Mouse (Mus musculus) frontal cortex, postnatal 10 days (tissue): Measurements from ENCODE around the gene Tesk2.
"Not testable (repeated sequence)": the region's sequence is repeated elsewhere in the genome, so short reads cannot be mapped to it uniquely, and the experiment has no call there.

Experiments used
- DNase-seq, 2 experiments: peaks; one replicate each; pipeline ENCODE4 v3.0.0; 2022; ENCODE audit warnings: low spot score in 2 of 2, mixed read lengths in 1 of 2

Gene Tesk2

DNA sequence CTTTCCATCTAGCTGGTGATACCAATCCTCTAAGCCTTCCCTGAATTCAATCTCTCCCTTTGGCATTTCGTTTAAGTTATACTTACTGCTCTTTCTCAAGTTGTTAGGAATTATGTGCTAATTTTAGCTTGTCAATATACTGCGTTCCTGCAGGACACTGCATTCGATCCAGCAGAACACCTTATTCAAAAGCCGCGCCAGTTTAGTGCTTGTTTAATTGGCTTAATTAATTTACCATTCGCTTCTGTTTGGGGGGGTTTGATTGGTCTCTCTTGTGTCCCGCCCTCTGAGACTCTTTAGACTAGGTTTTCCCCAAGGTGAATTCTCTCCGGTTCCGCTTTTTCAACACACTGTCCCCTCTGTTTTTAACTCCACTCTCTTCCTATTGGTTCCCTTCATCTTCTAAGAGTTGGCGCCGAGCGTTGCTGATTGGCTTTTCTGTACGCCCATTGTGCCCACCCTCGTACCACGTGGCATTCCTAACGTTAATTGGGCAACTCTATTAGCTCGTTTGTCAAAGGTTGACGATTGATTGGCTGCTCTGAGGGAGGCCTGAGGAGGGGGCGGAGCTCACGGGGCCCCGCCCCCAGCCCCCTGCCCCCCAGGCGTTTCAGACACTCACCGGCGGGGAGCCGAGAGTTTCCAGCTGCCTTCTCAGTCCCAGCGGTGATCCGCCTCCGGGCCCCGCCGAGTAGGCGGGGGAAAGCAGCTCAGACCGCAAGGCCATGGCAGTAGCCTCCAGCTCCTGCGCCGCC is at the start of gene Tesk2:
TSS of gene Tesk2 (plus strand) at position 606 of the 755 bp plus-strand sequence.
- peak; percentile 90 to 94 for DNase-seq

DNA sequence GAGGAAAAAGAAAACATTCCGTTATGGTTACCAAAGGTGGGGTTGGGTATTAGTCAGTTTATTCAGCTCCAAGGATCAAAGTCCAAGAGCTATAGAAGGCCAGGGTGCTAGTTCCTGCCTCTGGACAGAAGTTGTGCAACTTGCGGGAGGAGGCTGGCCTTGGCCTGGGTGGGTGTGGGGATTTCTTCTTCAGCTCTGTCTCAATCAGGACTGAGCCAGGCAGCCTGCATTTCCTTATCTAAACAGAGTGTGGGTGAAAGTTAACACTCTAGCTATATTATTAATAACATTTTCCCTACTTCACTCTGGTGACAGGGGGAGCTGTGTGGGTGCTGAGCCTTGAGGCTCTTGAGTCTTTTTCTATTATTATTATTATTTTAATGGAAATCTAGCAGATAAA is 48.0 kb upstream of the Tesk2 start:
- no peak for DNase-seq

- not testable (repeated sequence) for DNase-seq
Observed at GRCm38 (mm10) chr4:116674761-116675160, 46.0 kb upstream of the Tesk2 start.

DNA sequence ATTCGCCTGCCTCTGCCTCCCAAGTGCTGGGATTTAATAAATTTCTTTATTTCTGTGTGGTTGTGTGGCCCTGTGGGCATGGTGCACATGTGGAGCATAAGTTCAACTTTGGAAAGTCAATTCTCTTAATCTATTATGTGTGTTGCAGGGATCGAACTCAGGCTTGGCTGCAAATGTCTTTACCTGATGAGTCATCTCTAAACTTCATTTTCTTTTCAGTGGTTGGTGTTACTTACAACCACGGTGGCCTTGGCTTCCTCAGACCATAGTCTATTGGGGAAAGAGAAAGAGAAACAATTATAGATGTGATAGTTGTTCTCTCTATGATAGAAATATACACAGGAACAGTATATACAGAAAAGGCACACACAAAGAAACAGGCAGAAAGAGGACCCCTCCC is 44.7 kb upstream of the Tesk2 start:
- DNase-seq, result no peak

DNA sequence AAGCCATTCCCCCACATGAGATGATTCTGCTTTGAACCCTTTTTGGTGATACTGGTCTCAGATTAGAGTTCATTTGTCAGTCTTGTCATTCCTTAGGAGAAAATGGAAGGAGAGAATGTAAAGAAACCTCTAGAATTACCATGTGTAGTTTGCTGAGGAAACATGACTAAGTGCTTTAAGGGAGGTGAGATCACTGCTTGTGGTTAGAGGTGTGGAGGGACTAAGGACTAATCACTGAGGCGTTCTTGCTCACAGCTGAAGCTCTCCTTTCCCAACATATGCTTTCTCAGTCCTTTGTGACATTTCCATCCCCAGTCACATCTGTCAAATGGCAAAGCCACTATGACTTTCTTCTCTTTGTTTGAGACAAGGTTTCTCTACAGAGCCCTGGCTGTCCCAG is 42.9 kb upstream of the Tesk2 start:
- DNase-seq, result no peak

GRCm38 (mm10) chr4:116679141-116679540 is 41.6 kb upstream of the Tesk2 start:
- DNase-seq, result no peak

- not testable (repeated sequence) for DNase-seq
Observed at GRCm38 (mm10) chr4:116680521-116680920, 40.2 kb upstream of the Tesk2 start.

DNA sequence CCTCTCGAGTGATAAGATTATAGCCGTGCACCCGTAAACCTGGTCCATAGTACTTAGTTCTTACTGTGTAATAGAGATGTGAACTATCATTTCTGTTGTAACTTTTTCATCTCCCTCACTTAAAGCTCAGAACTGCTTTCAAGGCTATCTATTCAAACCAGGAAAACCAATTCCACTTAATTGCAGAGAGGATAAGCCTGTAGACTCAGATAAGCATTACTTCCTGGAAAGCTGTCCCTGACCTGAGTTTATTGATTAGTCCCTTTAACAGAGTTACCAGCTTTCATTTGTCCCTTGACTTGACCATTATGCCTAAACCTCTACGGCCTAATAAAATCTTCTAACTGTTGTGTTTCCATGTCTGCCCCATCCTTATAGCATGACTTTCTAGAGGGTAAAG is 36.8 kb upstream of the Tesk2 start:
- no peak for DNase-seq

- DNase-seq, result no peak
Observed at GRCm38 (mm10) chr4:116684665-116685064, 36.1 kb upstream of the Tesk2 start.

DNA sequence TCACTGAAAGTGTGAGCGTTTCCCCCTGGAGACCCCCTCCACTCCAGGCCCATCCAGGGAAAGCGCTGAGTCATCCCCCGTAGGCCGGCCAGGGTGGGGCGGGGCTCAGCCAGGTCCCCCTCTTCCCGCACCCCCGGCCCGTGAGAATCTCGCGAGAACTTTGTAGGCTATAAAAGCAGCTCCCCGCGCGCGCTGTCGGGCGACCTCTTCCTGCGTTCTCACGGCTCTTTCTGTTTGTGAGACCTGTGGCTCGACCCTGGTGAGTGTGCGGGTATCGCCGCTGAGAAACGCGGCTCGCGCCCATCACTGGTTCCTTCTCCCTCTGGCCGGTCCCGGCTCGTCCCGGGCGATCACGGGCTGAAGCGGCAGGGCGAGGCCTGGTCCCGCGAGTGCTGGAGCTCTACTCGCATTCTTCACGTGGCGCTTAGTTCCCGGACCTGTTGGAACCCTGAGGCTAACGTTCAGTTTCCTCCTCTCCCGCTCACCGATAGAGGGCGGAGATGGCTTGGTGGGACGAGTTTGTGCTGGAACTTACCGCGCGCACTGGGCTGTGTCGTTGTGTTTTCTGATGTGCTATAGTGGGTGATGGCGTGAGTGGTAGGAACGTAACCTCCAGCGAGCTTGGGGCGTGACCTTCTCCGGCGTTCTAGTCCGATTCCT is 35.2 kb upstream of the Tesk2 start, which contains the start of gene Prdx1:
TSS of gene Prdx1 (plus strand) at position 143 of the 660 bp plus-strand sequence.
- DNase-seq, result peak; percentile 86 to 92

GRCm38 (mm10) chr4:116687041-116687440 is 33.7 kb upstream of the Tesk2 start:
- no peak for DNase-seq

- no peak for DNase-seq
Observed at GRCm38 (mm10) chr4:116689309-116689876, 31.4 kb upstream of the Tesk2 start.

DNA sequence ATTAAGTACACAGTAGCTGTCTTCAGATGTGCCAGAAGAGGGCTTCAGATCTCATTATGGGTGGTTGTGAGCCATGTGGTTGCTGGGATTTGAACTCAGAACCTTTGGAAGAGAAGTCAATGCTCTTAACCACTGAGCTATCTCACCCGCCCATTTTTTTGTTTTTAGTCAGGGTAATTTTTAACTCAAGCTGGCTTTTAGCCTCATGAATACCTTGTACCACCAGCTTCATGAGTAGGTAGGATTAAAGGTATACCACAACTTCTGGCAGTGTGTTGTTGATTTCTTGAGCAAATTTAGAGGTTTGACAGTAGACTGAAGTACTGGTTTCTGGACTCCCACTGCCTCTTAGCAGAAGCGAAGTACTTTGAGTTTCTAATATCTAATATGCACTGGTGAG is 28.6 kb upstream of the Tesk2 start:
- DNase-seq, result no peak

- DNase-seq, result no peak
Observed at GRCm38 (mm10) chr4:116693785-116694184, 27.0 kb upstream of the Tesk2 start.

DNA sequence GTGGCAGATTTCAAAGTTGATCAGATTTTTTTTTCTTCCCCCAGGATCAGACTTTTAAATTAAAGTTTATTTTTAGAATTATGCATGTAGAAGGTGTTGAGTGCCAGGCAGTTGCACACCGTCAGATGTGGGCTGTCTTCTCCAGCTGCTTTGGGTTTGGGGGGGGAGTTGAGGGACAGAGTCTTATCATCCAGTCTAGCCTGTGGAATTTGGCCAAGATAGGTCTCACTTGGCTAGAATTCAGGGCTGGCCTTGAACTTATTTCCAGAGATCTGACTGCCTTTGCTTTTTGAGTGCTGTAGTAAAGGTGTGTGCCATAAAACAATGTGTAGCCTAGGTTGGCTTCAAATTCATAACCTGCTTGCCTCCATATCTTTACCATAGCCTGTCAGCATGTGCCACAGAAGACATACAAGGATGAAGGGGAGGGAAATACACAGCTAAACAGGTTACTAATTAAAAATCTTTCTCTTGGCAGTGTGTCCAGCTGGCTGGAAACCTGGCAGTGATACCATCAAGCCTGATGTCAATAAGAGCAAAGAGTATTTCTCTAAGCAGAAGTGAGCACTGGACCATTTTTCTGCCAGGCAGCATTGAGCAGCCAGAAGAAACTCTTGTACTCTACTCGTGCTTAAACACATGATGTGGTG is 21.9 kb upstream of the Tesk2 start:
- no peak for DNase-seq

GRCm38 (mm10) chr4:116700964-116701363 is 19.8 kb upstream of the Tesk2 start:
- DNase-seq, result no peak

- peak; percentile 33 to 56 for DNase-seq
Observed at GRCm38 (mm10) chr4:116703804-116704203, 16.9 kb upstream of the Tesk2 start.

- DNase-seq, result peak; percentile 21 to 24
Observed at GRCm38 (mm10) chr4:116707666-116708065, 13.1 kb upstream of the Tesk2 start.

DNA sequence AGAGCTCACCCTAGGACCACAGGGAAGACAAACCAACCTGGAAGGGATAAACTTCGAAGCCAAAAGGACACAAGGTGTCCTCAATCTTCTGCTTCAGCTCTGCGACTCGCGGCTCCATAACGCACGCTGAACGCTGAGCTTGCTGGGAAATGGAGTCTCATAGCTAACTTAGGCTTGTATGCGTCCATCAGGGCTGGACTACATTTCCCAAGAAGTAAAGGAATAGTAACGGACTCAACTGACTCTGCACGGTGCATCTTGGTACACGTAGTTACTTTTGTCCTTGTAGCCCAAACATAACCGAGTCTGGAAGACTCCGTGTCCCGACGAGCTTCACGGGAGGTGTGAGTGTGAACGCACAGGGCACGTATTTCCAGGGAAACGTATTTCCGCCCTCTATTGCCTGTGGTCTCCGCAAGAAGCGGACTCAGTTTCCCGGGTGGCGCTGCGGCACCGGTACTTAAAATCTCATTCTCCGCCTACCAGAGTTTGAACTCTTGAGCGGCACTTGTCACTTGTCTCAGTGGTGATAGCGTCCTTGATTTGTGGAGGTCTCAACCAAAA is 12.5 kb upstream of the Tesk2 start, which contains the start of the genes Mmachc and Ccdc163:
TSS of gene Mmachc (minus strand) at position 206 of the 564 bp plus-strand sequence.
TSS of gene Ccdc163 (plus strand) at position 309 of the 564 bp plus-strand sequence.
- peak; percentile 91 to 94 for DNase-seq

GRCm38 (mm10) chr4:116708791-116709390 is 11.9 kb upstream of the Tesk2 start:
- peak in 1 of 2 experiments; percentile 13 for DNase-seq

DNA sequence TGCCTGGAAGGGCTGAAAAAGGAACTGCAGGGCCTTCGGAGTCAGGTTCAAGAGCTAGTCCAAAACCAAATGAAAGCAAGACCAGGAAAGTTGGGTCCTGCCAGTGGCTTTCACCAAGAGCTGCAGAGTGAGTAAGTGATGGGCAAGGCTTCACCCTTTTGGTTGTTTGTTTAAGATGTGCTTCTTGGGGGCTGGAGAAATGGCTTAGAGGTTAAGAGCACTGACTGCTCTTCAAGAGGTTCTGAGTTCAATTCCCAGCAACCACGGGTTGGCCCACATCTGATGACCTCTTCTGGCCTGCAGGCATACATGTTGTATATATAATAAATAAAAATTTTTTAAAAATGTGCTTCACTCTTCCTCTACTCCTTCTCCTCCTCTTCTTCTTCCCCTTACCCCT is 10.6 kb upstream of the Tesk2 start:
- DNase-seq, result no peak
